Mouse (Mus musculus) mesoderm, embryonic 11.5 days (tissue): ENCODE data around the gene Arhgap45.

Source experiments
- DNase-seq: peaks from one replicate; pipeline ENCODE4 v3.0.0-alpha.2; 2012; ENCODE audit warnings: low read depth, low spot score

Gene Arhgap45

DNA sequence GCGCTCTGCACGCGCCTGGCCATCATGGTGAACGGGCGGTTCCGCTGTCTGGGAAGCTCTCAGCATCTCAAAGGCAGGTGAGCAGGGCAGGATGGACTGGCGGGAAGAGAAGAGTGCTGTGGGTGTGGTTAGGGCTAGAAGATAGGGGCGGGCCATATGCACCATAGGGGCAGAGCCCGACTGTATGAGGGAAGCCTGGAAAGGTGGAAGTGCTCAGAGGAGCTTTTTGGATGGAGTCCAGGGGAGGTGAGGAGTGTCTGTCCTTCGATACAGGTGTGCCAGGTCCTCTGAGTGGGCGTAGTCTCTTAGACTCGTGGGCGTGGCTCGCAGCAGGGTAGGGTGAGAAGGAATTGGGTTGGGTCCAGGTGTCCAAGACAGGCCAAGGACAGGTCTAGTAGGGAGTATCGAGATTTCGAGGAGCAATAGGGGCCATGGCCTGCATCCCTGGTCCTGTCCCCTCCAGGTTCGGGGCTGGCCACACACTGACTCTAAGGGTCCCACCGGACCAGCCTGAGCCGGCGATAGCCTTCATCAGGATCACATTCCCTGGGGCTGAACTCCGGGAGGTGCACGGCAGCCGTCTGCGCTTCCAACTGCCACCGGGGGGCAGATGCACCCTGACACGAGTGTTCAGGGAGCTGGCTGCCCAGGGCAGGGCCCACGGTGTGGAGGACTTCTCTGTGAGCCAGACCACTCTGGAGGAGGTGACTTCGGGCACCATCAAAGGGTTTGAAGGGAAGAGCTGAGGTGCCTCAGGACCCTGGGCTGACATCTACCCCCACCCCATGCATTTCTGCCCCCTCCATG lies 1.8 kb upstream of the Arhgap45 start:
- no peak for DNase-seq

DNA sequence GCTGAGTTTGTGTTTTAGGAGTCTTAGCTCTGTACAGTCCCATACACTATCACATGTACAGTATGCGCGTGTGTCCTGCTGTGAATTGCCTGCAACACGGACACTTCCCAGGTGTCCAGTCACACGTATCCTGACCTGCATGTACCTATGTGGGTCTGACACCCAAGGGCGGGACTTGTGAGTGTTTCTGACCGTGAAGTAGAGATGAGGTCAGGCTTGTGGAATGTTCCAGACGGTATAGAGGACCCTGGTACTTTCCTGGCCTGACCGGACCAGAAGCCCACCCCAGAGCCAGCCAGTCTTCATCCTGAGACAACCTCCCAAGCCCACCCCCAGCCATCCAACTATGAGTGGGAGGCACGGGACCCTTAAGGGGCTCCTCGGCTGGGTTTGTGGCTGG lies 870 bp upstream of the Arhgap45 start:
- no peak for DNase-seq

DNA sequence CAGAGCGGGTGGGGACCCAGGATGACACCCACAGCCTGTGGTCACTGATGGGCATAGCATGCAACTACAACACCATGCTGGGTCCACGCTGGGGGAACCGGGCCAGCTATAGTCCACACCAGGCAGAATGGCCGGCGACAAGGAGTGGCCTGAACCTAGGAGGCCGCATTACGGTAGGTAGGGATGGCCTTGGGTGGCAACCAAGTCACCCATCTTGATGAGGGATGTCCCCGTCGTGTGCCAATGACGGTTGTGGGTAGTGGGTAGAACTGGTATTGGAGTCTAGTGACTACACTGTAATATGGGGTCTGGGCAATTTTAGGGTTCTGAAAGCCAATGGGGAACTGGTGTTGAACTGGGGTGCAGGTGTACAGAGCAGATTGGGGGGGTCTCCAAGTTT lies 478 bp downstream of the Arhgap45 start:
- no peak for DNase-seq

DNA sequence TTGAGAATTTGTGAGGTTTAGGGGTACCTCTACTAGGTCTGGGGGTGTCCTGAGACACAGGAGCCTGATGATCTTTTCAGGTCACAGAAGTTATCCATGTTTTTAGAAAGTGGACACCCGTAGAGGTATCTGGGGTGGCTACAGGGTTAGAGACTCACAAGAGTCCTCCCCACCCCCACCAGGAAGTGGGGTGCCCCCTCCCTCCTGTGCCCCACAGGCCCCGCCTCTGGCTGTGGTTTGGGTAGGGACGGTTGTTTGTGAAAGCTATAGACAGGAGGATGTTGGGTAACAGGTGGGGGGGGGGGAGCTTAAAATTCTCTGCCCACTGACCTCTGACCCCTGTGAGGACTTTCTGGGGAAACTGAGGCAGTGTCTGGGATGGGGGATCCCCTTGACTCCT lies 908 bp downstream of the Arhgap45 start:
- DNase-seq: no peak

DNA sequence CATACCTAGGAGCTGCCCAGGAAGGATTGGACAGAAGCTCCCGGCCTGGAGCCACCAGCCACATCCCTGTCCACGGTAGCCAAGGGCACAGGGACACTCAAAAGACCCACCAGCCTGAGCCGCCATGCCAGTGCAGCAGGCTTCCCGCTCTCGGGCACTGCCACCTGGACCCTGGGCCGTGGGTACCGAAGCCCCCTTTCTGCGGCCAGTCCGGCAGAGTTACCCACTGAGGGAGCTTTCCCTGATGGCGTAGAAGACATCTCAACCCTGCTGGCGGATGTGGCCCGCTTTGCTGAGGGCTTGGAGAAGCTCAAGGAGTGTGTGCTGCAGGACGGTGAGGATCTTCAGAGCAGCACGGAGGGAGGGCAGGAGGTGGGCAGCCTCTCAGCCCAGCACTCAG lies 1.3 kb downstream of the Arhgap45 start:
- no peak for DNase-seq

DNA sequence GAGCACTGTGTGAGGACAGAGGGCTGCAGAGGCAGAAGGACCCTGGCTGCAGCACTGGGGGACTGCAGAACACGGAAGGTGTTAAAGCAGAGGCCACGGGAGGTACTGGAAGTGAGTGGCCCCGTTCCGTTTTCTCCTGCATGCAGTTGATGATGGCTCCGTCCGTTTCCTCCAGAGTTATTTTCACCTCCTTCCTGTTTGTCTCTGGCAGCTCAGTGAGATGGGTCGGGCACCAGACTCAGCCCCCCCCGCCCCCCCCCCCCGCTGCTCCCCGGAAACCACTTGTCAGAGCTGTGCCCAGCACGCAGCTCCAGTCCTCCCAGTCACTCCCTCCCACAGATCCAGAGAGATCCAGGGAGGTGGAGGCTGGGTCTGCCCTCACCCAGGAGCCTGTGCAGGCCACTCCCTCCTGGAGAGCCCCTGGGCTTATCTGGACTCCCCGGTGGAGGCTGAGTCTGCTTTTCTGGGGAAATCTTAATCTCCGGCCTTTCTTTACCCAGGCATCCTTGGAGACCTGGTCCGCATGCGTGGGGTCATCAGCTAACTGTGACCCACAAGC lies 2.4 kb downstream of the Arhgap45 start:
- no peak for DNase-seq

DNA sequence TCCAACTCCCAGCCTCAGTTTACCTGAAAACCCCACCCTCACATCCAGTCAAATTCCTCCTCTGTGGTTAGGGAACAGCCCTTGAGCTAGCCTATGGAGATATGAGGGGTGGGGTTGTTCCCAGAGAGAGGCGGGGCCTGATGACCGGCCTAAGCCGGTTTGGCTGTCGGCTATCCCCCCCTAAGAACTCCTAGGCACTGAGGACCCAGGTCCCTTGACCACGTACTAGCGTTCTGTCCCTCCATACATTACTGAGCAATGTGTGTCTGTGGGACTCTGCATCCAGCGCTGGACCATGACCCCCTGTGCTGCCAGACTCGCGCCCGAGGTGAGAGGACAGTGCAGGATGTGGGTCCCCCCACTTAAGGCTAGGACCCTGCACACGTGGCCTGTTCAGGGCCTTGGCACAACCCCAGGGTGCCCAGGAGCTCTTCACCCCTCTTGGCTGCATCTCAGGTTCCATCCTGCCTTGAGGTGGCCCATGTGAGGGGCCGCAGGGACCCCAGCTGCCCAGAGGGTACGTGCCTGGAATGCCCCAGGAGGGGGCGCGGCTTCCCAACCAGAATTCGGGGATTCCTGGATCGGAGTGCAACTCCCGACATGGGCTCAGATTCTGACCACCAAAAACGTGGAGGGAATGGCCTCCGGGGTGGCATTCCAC lies 3.1 kb downstream of the Arhgap45 start:
- DNase-seq: peak; percentile 58

DNA sequence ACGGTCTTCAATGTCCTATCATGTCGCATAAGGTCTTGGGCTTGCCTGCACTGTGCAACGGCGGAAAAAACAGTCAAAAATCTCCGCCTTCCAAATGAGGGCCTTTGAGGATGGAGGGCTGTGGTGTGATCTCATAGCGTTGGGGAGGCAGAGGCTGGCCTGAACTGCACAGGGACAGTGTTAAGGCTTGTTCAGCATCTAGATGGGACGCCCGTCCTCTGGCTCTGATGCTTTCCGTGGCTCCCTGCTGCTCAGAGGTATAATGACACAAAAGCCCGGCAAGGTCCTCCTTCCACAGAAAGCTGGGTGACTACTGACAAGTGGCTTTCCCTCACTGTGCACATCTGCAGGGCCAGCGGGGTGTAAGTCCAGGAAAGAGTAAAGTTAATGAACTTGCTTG lies 3.7 kb downstream of the Arhgap45 start:
- DNase-seq: no peak

DNA sequence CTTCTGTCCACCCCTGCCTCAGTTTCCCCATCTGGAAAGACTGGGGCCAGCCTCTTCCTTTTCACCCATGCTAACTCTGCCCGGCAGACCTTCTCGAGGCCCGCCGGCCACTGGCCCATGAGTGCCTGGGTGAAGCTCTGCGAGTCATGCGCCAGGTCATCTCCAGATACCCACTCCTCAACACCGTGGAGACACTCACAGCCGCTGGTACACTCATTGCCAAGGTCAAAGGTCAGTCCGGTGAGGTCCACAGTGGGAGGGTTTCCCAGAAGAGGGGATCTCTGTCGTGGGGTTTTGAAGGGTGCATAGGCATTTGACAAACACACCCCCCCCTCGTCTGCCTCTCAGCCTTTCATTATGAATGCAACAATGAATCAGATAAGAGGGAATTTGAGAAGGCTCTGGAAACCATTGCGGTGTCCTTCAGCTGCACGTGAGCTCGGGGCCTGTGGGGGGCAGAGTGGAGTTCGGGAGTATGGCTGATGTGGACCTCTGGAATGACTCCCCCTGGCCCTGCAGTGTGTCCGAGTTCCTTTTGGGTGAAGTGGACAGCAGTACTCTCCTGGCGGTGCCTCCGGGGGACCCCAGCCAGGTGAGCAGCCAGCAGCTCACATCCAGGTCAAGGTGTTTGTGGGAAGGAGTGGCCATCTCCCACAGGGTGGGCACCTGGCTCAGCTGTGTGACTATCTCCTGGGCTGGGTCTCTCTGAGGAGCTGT lies 4.3 kb downstream of the Arhgap45 start:
- no peak for DNase-seq

DNA sequence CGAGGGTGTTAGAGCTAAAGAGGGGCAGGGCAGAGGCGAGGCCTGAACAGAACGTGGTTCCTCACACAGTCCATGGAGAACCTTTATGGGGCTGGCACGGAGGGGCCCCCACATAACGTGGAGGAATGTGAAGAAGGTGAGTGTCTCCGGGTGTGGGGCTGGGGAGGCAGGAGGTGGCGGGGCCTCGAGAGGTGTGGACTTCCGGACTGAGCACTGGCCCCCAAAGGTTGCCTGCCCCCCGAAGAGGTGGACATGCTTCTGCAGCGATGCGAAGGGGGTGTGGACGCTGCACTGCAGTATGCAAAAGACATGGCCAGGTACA lies 4.8 kb downstream of the Arhgap45 start:
- no peak for DNase-seq

DNA sequence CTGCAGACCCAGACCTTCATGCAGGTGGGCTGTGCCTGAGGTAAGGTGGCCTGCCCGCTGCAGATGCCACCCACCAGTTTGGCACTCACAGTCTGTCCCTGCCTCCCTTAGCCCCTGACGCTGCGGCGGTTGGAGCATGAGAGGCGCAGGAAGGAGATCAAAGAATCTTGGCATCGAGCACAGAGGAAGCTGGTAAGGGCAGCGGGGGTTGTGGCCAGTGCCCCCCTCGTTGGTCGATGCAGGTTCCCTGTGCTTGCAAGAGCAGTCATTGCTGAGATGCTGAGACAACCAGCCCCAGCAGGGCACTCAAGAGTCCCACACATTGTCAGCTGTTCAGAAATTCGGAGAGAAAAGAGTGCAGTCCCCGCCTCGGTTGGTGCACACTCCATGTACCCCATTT lies 5.7 kb downstream of the Arhgap45 start:
- DNase-seq: no peak

DNA sequence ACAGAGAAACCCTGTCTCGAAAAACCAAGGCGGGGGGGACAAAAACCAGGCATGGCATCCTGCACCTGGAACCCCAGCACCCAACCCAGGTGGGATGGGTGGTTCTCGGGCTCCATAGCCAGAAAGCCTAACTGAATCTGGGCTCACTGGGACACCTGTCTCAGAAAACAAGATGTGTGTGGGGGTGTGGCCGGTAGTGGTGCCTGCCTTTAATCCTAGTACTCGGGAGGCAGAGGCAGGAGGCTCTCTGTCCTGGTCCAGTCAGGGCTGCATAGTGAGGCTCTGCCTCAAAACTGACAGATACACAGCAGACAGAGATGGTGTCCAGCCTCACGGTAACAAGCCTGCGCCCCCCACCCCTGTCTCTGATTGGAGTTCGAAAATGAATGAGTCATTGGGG lies 6.4 kb downstream of the Arhgap45 start:
- DNase-seq: no peak

DNA sequence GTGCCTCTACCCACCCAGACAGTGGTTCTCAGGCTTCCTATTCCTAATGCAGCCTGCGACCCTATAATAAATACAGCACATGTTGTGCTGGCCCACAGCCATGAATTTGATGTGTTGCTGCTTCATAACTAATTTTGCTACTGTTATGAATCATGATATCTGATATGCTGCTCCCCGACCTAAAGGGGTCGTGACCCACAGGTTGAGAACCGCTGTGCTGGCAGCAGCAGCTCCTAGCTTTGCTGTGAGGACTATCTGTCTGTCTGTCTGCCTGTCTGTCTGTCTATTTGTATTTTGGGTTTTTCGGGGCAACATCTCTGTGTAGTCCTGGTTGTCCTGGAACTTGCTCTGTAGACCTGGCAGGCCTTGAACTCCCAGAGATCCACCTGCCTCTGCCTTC lies 7.3 kb downstream of the Arhgap45 start:
- DNase-seq: no peak

DNA sequence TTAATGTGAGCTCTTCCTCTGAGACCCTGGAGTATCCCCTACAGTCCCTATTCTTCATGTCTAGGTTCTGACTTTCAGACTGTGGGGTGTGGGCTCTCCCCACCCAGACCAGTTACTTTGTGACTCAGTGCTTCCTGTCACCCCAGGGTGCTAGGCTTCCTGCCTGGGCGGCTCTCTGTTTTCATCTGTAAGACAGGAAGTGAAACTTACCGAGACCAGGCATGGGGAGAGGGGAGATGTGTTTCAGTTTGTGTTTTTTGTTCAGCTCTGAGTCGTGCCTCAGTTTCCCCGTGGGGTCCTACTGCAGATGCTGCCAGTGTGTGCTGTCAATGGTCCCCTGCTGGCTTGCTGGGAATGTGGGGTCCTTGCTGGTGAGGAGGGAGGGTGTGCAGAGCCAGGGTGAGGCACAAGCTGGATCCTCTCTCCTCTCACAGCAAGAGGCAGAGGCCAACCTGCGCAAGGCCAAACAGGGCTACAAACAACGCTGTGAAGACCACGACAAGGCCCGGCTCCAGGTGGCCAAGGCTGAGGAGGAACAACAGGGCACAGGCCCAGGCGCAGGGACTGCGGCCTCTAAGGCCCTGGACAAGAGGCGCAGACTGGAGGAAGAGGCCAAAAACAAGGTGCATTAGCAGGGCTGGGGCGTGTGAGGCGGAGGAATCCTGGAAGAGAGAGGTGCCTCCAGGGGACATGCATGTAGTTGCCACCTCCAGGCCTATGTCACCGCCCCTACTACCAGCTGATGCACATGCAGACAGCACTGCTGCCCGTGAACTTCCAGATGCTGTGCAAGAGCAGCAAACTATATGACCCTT lies 8.0 kb downstream of the Arhgap45 start:
- no peak for DNase-seq

DNA sequence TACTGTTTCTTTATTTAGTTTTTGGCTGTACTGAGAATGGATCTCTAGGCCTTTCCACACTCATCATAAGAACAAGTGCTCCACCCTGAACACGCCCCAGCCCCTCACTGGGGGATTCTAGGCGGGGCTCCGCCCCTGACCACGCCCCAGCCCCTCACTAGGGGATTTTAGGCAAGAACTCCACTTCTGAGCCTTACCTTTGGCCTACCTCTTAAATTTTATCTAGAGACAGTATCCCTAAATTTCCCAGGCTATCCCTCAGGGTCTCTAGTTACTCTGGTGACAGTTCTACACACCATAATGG lies 8.5 kb downstream of the Arhgap45 start:
- no peak for DNase-seq

DNA sequence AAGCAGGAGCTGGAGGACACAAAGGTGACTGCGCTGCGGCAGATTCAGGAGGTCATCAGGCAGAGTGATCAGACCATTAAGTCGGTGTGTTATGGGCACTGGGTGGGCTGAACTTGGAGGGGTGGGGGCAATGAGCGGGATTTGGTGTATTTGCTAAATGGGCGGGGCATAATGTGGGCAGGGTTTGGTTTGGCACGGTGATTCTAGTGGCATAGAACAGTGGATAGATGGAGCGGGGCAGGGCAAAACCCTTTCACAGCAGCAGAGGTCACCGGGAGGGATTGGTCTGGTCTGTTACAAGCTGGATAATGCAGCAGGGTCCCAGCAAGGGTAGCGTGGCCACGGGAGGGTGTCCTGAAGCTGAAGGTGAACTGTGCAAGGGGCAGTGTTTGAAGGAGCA lies 9.0 kb downstream of the Arhgap45 start:
- no peak for DNase-seq

DNA sequence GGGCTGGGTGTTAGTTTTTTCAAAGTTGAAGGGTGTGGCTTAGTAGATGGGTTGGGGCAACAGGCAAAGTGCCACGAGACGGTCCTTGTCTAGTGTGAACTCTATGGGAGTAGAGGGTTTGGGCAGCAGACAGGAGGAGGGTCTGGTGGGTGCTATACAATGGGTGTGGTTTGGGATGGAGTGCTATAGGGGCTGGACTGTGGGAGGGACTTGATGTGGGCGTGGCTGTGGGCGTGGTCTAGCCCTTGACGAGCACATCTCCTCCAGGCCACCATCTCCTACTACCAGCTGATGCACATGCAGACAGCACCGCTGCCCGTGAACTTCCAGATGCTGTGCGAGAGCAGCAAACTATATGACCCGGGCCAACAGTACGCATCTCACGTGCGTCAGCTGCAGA lies 9.4 kb downstream of the Arhgap45 start:
- peak; percentile 38 for DNase-seq

DNA sequence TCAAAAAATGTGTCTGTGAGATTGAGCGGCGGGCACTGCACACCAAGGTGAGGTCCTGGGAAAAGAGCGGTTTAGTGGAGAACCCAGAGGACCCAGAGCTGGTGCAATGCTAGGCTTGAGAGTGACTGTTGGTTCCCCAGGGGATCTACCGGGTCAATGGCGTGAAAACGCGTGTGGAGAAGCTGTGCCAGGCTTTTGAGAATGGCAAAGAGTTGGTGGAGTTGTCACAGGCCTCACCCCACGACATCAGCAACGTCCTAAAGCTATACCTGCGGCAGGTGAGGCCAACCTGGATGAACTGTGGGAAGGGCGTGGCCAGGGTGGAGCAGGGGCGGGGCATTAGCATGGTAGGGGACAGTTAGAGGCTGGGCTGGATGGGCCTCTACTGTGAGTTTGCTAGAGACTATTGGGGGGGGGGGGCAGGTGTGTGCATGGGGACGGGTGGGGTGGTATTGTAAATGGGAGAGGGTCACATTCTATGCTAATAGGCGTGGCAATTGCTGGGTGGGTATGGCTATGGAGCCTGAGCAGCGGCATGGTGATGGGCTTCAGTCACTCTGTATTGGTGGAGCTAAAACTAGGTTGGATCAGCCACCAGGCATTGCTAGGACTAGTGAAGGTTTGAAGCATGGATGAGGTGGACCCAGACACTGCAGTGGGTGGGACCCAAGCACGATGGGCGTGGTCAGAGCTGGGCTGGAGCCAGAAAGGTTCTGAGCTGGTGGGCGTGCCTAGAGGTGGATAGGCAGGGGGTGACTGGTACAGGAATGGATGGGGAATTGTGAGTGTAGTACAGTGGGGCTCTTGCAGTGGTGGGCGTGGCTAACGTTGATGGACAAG lies 11.4 kb downstream of the Arhgap45 start:
- DNase-seq: no peak

DNA sequence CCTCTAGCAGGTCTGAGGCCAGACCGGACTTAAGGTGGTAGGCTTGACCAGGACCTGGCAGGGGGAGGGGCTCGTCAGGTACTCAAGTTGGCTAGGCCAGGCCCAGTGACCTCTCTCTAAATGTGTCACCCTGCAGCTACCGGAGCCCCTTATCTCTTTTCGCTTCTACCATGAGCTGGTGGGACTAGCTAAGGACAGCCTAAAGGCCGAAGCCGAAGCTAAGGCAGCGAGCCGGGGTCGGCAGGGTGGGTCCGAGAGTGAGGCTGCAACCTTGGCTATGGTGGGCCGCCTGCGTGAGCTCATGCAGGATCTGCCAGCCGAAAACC lies 12.0 kb downstream of the Arhgap45 start:
- DNase-seq: no peak

DNA sequence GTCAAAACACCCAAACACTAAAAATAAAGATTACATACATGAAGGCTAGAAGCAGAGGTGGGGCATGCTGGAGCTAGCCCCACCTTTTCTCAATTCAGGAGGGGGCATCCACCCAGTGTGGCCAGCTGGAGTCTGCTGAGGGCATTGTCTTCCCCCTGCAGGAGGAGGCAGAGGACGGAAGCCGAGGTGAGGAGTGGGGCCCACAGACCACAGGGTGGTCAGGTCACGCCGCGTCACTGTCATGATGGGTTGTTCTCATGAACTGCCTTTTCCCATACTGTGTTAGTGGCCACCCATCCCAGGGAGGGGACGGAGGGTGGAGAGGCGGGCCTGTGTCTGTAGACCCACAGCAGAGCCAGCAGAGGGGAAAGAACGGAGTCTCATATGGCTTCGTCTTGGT lies 13.7 kb downstream of the Arhgap45 start:
- DNase-seq: no peak

DNA sequence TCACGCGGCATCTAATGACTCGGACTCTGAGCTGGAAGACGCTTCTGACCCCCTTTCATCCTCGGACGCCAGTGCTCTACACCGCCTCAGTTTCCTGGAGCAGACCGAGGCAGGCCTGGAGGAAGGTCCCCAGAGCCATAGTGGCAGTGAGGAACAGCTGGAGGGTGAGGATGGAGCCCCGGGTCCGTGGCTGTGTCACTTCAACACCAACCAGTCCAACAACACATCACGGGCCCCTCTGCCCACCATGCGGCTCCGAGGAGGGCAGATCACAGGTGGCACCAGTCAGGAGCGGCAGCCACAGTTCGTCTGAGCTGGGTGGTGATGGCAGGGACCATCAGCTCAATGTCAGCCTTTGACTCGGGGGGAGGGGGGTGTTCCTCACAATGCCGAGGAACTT lies 14.3 kb downstream of the Arhgap45 start:
- no peak for DNase-seq
